Mouse (Mus musculus): ENCODE measurements around the gene Pim1.
"Not testable (repeated sequence)": the region's sequence is repeated elsewhere in the genome, so short reads cannot be mapped to it uniquely, and the experiment has no call there.

Pim1 gene

GRCm38 (mm10) chr17:29490713-29491581 lies at the start of gene Pim1:
Pim1 (plus strand) TSS chr17:29490753.
- DNase-seq (ENCODE audit: low spot score), result no peak

- no peak for DNase-seq (ENCODE audit: low spot score)
These were observed 49.0 kb upstream of the Pim1 start for GRCm38 (mm10) chr17:29441562-29441961.

DNA sequence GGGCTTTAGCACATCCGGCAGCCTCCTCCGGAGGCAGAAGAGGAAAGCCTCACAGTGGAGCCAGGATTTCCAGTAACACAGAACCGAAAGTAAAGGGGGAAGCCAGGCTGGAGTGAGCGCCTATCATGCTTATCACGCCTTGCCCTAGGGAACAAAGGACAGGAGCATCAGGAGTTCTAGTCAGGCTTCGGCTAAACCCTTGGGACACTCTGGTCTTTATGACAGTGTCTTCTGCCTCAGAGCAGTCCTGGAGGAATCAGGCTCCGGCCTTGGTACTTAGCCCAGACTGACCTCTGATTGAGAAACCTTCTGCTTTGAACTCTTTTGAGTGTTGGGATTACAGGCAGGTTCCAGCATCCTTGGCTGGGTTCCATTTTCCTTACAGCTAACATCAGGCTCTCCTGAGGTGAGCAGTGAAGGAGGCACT lies 48.4 kb upstream of the Pim1 start:
- DNase-seq (ENCODE audit: low spot score), result no peak

DNA sequence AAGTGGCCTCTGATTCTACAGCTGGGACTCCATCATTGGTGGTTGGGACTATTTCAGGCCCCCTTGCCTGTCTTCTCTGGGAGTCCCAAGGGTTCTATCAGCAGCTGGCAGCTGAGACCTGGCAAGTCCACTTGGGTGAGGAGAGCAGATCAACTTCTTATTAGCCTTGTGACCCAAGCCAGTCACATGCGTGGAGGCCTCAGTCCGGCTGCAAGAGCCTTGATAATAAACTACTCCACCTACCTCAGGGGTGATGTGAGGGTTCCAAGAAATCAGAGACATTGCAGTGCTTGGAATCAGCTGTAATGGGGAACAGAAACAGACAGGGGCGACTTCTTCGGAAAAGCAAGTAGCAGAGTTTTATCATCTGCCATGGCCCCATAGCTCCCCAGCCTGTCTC lies 46.8 kb upstream of the Pim1 start:
- DNase-seq (ENCODE audit: low spot score), result no peak

GRCm38 (mm10) chr17:29445072-29445471 lies 45.5 kb upstream of the Pim1 start:
- DNase-seq (ENCODE audit: low spot score), result no peak

- DNase-seq (ENCODE audit: low spot score), result no peak
These were observed 43.2 kb upstream of the Pim1 start for GRCm38 (mm10) chr17:29447323-29447722.

GRCm38 (mm10) chr17:29448055-29448454 lies 42.5 kb upstream of the Pim1 start:
- no peak for DNase-seq (ENCODE audit: low spot score)

DNA sequence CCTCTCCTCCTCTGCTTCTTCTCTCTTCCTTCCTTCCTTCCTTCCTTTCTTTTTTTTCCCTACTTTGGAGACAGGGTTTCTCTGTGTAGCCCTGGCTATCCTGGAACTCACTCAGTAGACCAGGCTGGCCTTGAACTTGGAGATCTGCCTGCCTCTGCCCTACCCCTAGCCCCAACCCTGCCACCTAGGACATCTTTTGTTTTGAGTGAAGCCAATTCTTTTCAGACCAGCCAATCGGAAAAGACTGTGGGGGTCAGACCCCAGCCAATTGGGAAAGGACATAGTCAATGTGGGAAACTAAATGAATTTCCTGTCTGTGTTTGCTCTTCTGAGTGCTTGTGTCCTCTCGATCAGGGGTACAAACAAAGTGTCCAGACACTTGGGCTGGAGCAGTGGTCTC lies 42.0 kb upstream of the Pim1 start:
- DNase-seq (ENCODE audit: low spot score), result no peak

- no peak for DNase-seq (ENCODE audit: low spot score)
These were observed 39.4 kb upstream of the Pim1 start for GRCm38 (mm10) chr17:29450899-29451840.

GRCm38 (mm10) chr17:29451841-29452210 lies 38.7 kb upstream of the Pim1 start:
- DNase-seq (ENCODE audit: low spot score), result no peak

DNA sequence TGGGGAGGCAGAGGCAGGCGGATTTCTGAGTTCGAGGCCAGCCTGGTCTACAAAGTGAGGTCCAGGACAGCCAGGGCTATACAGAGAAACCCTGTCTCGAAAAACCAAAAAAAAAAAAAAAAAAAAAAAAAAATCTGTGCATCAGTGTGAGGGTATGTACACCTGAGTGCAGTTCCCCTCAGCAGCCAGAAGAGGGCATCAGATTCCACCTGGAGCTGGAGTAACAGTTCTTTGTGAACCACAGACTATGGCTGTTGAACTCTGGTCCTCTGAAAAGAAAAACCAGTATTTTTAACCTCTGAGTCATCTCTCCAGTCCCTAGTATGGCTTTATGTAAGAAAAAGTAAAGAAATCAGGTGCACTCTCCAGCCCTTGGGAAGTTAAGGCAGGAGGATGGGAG lies 36.4 kb upstream of the Pim1 start:
- not testable (repeated sequence) for DNase-seq (ENCODE audit: low spot score)

- no peak for DNase-seq (ENCODE audit: low spot score)
These were observed 35.0 kb upstream of the Pim1 start for GRCm38 (mm10) chr17:29455411-29456120.

DNA sequence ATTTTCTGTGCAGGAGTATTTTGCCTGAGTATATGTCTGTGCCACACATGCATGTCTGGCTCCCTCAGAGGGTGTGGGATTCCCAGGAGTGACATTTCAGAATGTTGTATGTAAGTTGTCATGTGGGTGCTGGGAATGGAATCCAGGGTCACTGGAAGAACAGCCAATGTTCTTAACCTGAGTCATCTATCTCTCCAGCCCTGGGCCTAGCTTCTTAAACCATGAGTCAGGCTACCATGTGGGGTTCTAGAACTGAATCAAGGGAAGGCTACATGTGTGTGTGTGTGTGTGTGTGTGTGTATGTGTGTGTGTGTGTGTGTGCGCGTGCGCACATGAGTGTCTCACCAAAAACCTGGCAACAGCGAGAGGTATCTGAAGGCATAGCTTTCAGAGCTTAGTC lies 34.1 kb upstream of the Pim1 start:
- no peak for DNase-seq (ENCODE audit: low spot score)

DNA sequence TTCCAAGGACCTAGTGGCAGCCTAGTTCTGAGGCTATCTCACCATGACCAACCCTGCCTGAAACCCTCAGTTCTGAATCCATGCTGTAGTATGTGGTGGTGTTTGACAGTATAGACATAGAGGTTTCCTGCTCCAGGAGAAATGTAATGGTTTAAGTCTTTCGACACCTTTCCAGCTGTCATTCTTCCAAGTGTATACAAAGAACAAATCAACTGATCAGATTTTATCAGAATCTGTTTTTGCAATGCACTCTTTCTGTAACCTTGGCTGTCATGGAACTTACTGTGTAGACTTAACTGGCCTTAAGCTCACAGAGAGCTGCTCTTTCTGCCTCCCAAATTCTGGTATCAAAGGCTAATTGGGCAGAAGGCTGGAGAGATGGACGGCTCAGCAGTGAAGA lies 33.6 kb upstream of the Pim1 start:
- no peak for DNase-seq (ENCODE audit: low spot score)

GRCm38 (mm10) chr17:29457795-29458560 lies 32.6 kb upstream of the Pim1 start:
- DNase-seq (ENCODE audit: low spot score), result no peak

- DNase-seq (ENCODE audit: low spot score), result no peak
These were observed 31.0 kb upstream of the Pim1 start for GRCm38 (mm10) chr17:29459321-29460118.

DNA sequence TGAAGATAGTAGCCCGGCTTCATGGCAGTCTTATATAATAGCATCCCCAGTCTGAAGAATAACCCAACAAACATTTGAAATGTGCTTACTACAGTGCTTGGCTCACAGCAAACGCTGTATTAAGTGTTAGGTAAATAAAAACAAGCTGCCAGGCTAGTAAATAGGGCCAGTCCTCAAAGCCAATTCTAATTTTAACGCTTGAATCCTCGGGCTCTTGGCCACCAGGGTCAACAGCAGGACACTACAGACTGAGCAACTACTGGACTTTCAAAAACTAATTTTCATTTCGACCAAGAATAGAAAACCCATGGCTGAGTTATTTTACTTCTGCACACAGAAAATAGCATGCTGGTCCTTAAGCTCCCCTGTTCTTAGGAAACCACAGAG lies 30.4 kb upstream of the Pim1 start:
- no peak for DNase-seq (ENCODE audit: low spot score)

DNA sequence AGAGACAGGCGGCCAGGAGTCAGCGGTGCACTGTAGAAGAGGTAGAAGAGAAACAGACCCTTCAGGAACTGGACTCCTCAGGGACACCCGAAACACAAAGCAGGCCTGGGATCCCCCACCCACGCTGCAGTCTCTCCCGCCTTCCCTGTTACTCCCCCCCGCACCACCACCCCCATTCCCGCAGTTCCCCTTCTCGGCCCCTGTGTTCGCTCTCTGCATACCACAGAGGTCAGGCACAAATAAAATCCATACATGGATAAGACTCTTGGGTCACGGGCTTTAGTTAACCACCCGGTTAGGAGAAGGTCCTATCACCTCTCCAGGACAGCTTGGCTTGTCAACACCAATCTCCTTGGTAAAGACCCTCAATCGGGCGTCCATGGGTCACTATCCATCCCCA lies 26.9 kb upstream of the Pim1 start:
- DNase-seq (ENCODE audit: low spot score), result no peak

DNA sequence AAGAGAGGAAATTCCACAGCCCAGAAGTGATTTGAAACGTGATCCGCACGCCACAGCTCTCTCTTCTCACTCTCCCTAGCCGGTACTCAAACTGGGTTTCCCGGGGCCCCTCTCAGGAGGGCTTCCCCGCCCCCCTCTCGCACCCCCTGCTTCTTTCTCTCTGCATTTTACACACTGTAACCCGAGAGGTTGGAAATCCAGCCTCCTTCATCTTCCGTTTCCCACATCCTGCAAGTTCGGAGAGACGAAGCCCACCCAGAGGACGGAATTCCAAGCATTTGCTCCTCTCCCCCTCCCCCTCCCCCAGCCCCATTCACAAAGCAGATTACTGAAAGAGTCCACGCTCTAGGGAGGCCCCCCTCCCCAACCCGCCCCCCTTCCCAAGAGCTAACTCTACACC lies 26.5 kb upstream of the Pim1 start:
- no peak for DNase-seq (ENCODE audit: low spot score)

DNA sequence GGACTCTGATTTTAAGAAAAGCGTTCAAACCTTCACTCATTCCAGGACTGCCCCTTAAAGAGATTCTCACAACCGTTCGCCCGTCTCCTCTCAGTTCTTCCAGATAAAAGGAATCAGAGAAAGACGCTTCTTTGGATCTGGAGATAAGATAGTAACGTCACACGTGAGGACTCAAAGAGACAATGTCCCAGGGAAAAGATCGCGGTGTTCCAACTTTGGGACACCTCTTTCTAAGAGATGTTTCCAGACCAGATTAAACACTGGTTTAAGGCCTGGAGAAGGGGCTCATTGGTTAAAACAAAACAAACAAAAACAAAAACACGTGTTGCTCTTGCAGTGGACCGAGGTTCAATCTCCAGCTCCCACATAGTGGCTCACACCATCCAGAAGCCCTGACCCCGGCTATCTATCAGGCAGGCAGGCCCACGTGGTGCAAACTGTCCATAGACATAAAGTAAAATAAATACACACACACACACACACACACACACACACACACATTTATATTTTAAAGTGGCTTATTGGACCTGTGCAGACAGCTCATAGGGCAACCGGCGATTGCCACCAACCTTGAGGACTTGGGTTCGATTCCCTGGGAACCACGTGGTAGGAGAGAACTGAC lies 25.9 kb upstream of the Pim1 start:
- no peak for DNase-seq (ENCODE audit: low spot score)

Data from layer of hippocampus, adult 11-12 months (tissue).